Mouse (Mus musculus) myocyte (in vitro differentiated cells): ENCODE measurements around the gene Gm20696.

Experiments
- E2F4 ChIP-seq: IDR thresholded peaks from one replicate; pipeline ENCODE4 v1.6.1; 2011; ENCODE audit warnings: mild to moderate bottlenecking, control low read depth, moderate library complexity; ENCODE audit not compliant: insufficient read depth
- MAX ChIP-seq: IDR thresholded peaks from one replicate; pipeline ENCODE4 v1.6.1; 2011; ENCODE audit warnings: low read depth, mild to moderate bottlenecking, control low read depth
- POLR2A ChIP-seq: IDR thresholded peaks from one replicate; pipeline ENCODE4 v1.6.1; 2011; ENCODE audit warnings: low read depth, mild to moderate bottlenecking, control low read depth, moderate library complexity; ENCODE audit not compliant: insufficient read length
- TCF12 ChIP-seq: IDR thresholded peaks from one replicate; pipeline ENCODE4 v1.6.1; 2011; ENCODE audit warnings: mild to moderate bottlenecking, control low read depth; ENCODE audit not compliant: poor library complexity, insufficient read depth, severe bottlenecking
- TCF3 ChIP-seq: IDR thresholded peaks from one replicate; pipeline ENCODE4 v1.6.1; 2011; ENCODE audit warnings: low read depth, control low read depth; ENCODE audit not compliant: insufficient read length
- USF1 ChIP-seq: IDR thresholded peaks from one replicate; pipeline ENCODE4 v1.6.1; 2011; ENCODE audit warnings: low read depth, mild to moderate bottlenecking, control low read depth, moderate library complexity

- TF ChIP-seq TCF12 (no peak), MAX (no peak), POLR2A (no peak), E2F4 (no peak), USF1 (no peak), TCF3 (no peak)
Measured at GRCm38 (mm10) chr6:99467831-99468230, 198.8 kb downstream of the Gm20696 start.
